Mouse (Mus musculus) lung, postnatal 0 days (tissue): ENCODE measurements around the gene Kcnj13.

ENCODE experiments used
- CTCF ChIP-seq: IDR thresholded peaks from 2 replicates; pipeline ENCODE4 v1.5.1; 2016; ENCODE audit warnings: antibody characterized with exemption, mild to moderate bottlenecking
- EP300 ChIP-seq: IDR thresholded peaks from 2 replicates; pipeline ENCODE4 v1.6.1; 2016; ENCODE audit warnings: antibody characterized with exemption, mild to moderate bottlenecking, control low read depth

- TF ChIP-seq CTCF: no peak
- TF ChIP-seq EP300: no peak
Measured at GRCm38 (mm10) chr1:87404710-87405109, 10.2 kb upstream of the Kcnj13 start.
